Mouse (Mus musculus): Measurements from ENCODE around the gene Pacsin2.
"Not testable (repeated sequence)": the region's sequence is repeated elsewhere in the genome, so short reads cannot be mapped to it uniquely, and the experiment has no call there.

The Pacsin2 gene

GRCm38 (mm10) chr15:83478096-83478495 is 13.7 kb upstream of the Pacsin2 start:
- DNase-seq = no peak

GRCm38 (mm10) chr15:83476593-83477273 is 12.3 kb upstream of the Pacsin2 start:
- DNase-seq = no peak

GRCm38 (mm10) chr15:83474466-83474836 is 10.0 kb upstream of the Pacsin2 start:
- no peak for DNase-seq

GRCm38 (mm10) chr15:83473832-83474465 is 9.5 kb upstream of the Pacsin2 start:
- peak; percentile 47 to 62 for DNase-seq

- no peak for DNase-seq
These were observed 8.8 kb upstream of the Pacsin2 start for GRCm38 (mm10) chr15:83473251-83473650.

- no peak for DNase-seq
These were observed 7.1 kb upstream of the Pacsin2 start for GRCm38 (mm10) chr15:83471476-83471875.

GRCm38 (mm10) chr15:83470443-83470842 is 6.0 kb upstream of the Pacsin2 start:
- no peak for DNase-seq

- DNase-seq = no peak
These were observed 4.9 kb upstream of the Pacsin2 start for GRCm38 (mm10) chr15:83469279-83469821.

- DNase-seq = no peak
These were observed 3.0 kb upstream of the Pacsin2 start for GRCm38 (mm10) chr15:83467232-83467966.

- no peak for DNase-seq
These were observed 1.9 kb upstream of the Pacsin2 start for GRCm38 (mm10) chr15:83466331-83466730.

- peak in 1 of 2 experiments; percentile 20 for DNase-seq
These were observed 672 bp upstream of the Pacsin2 start for GRCm38 (mm10) chr15:83464905-83465650.

GRCm38 (mm10) chr15:83463369-83464082 is 880 bp downstream of the Pacsin2 start:
- peak in 1 of 2 experiments; percentile 10 for DNase-seq

GRCm38 (mm10) chr15:83462349-83462748 is 2.1 kb downstream of the Pacsin2 start:
- DNase-seq = not testable (repeated sequence)

GRCm38 (mm10) chr15:83460891-83461290 is 3.5 kb downstream of the Pacsin2 start:
- no peak for DNase-seq

GRCm38 (mm10) chr15:83457541-83457940 is 6.9 kb downstream of the Pacsin2 start:
- no peak for DNase-seq

- DNase-seq = no peak
These were observed 8.8 kb downstream of the Pacsin2 start for GRCm38 (mm10) chr15:83455637-83456036.

GRCm38 (mm10) chr15:83455034-83455433 is 9.4 kb downstream of the Pacsin2 start:
- DNase-seq = no peak

- DNase-seq = no peak
These were observed 10.0 kb downstream of the Pacsin2 start for GRCm38 (mm10) chr15:83454419-83454818.

- DNase-seq = no peak
These were observed 10.5 kb downstream of the Pacsin2 start for GRCm38 (mm10) chr15:83453879-83454278.

GRCm38 (mm10) chr15:83452219-83452760 is 12.1 kb downstream of the Pacsin2 start:
- DNase-seq = no peak

GRCm38 (mm10) chr15:83451621-83452210 is 12.7 kb downstream of the Pacsin2 start:
- no peak for DNase-seq
